Mouse (Mus musculus) liver, embryonic 14.5 days (tissue): Measurements from ENCODE around the gene Clec2i.

Experiments used
- CTCF ChIP-seq: IDR thresholded peaks from 2 replicates; pipeline ENCODE4 v1.5.1; 2016; ENCODE audit warnings: antibody characterized with exemption, low read depth, control low read depth
- EP300 ChIP-seq: IDR thresholded peaks from 2 replicates; pipeline ENCODE4 v1.6.1; 2016; ENCODE audit warnings: antibody characterized with exemption, low read depth

DNA sequence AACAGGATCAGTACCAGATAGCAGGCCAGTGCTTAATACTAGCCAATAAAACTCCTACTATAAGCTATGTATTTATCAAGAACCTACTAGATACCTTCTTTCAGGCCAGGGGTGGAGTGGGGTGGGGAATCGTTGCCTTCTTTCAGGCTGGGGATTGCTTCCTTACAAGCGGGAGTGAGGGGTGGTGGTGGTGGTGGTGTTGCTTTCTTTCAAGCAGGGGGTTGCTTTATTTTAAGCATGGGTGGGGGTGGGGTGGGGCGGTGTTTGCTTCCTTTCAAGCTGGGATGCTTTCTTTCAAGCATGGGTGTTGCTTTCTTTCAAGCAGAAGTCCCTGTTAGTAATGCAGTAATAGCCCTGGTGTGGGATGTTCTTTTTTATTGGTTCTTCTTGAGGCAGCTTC, 18.5 kb upstream of the Clec2i start:
- TF ChIP-seq CTCF (no peak), EP300 (no peak)
